Mouse (Mus musculus) G1E-ER4 (cell line): ENCODE data around the gene Pcsk1n. TPM values are rescaled to one million over a fixed set of nuclear protein-coding genes. Genes with fewer than 3 reads are reported as not detected.
"Not testable (repeated sequence)": the region's sequence is repeated elsewhere in the genome, so short reads cannot be mapped to it uniquely, and the experiment has no call there.

Source experiments
- GATA1 ChIP-seq: IDR thresholded peaks from one replicate; pipeline ENCODE4 v1.8.0; 2012; ENCODE audit warnings: low read length, inconsistent platforms
- polyA plus RNA-seq: library from polyadenylated mRNA; stranded (reverse); fragments of >175 nt; gene quantifications from 2 replicates; pipeline ENCODE4 v1.2.3, GENCODE M21; 2012

Gene Pcsk1n
- polyA plus RNA-seq: not detected in 2 replicates

DNA sequence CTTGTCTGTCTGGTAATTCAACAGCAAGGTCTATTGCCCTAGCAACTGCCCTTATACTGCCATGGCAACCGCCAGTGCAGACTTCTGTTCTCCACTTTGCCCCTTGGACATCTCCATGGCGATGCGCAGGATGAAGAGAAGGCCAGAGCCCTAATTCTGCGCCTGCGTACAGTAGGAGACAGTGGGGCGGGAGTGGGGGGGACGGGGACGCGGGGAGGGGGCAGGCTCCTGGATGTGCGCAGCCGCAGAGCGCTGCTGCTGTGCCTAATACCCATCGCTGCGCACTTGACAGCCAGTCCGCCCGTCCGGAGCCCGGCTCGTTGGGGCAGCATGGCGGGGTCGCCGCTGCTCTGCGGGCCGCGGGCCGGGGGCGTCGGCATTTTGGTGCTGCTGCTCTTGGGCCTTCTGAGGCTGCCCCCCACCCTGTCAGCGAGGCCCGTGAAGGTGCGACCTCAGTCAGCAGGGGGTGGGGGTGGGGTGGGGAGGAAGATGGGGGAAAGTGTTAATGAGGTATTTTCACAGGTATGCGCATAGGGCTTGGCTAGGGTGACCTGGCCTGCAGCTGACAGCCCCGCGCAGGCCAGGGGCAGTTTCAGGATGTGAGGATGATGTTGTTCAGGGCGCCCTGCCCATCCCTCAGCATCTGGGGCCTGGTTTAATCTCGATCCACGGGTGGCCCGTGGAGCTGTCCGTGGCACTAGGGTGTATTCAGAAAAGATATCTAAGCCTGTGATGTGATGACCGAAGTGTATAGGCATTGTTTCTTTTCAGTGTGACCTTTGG is at the start of gene Pcsk1n:
Gene Pcsk1n (plus strand): TSS at position 222 of the 783 bp plus-strand sequence.
- TF ChIP-seq GATA1: no peak

- TF ChIP-seq GATA1: no peak
Observed at GRCm38 (mm10) chrX:7869826-7870225, 49.8 kb upstream of the Pcsk1n start.

- no peak for TF ChIP-seq GATA1
Observed at GRCm38 (mm10) chrX:7878007-7878419, 41.6 kb upstream of the Pcsk1n start, which contains the start of gene Pim2. Gene Pim2 (plus strand): TSS chrX:7878262.

DNA sequence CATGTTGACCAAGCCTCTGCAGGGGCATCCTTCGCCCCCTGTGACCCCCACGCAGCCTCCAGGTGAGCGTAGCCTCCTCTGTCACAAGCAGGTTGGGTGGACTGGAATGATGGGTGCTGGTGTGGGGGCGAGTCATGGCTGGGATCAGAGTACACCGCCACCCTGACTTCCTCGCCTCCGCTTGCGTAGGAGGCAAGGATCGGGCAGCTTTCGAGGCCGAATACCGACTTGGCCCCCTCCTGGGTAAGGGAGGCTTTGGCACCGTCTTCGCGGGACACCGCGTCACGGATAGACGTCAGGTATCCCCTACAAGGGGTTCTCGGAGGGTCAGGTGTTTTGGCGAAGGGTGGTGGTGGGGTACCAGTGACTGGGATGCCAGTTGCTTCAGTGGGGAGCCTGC is 41.1 kb upstream of the Pcsk1n start:
- no peak for TF ChIP-seq GATA1

DNA sequence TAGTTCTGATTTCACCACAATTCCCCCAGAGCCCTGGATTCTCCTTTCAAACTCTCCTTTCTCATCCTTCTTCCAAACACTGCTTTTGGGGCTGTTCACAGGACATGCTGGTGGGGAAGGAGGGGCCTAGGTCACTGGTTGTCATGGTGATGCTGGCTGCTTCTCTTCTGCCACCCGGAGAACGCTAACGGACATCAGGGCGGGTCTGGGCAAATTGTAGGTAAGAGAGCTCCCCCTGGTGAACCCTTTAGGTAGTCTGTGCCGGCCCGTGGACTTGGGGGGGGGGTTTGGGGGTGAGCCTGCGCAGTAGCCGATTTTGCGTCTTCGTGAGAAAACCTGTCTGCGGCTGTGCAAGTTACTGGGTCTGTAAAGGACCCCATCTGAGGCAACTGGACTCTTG is 39.8 kb upstream of the Pcsk1n start:
- TF ChIP-seq GATA1: no peak

DNA sequence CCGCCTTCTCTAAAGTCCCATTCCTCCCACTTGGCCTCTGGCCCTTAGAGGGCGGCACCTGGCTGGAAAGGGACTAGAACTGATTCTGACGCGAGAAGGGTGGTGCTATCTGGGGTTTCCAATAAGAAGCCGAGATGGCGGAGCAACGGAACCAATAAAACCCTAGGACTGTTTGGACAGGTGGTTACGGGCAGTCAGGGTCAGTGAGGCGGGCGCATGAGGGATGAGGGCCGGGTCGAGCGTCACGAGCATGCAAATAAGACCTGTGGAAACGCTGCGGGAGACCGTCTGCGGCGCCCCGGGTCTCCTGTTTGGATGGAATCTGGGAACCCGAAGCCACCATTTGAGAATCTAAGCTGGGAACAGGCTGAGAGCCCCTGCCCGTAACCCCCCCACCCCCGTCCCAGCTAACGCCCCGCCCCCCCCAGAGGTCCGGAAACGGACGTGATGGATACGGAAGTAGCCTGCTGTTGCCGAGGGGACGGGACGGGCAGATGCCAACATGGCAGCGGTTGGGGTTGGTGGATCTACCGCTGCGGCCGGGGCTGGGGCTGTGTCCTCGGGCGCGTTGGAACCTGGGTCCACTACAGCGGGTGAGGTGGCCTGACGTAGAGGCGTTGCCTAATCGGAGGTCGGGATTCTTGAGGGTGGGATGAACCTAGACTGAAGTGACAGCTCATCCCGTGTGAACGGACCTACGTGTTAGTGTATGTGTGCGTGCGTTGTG is 35.6 kb upstream of the Pcsk1n start, which contains the start of gene Slc35a2:
Gene Slc35a2 (plus strand): TSS at position 188 of the 727 bp plus-strand sequence.
- TF ChIP-seq GATA1: no peak

GRCm38 (mm10) chrX:7898211-7898610 is 21.4 kb upstream of the Pcsk1n start:
- TF ChIP-seq GATA1: no peak

GRCm38 (mm10) chrX:7898880-7899874 is 20.4 kb upstream of the Pcsk1n start, which contains the start of the genes Pqbp1 and Timm17b:
Gene Pqbp1 (minus strand): TSS chrX:7899269.
Gene Timm17b (plus strand): TSS chrX:7899357.
- TF ChIP-seq GATA1: no peak

- no peak for TF ChIP-seq GATA1
Observed at GRCm38 (mm10) chrX:7904441-7904840, 15.2 kb upstream of the Pcsk1n start.

GRCm38 (mm10) chrX:7907735-7908134 is 11.9 kb upstream of the Pcsk1n start, which contains the start of gene Gm10491:
Gene Gm10491 (minus strand): TSS chrX:7907835.
- TF ChIP-seq GATA1: no peak

DNA sequence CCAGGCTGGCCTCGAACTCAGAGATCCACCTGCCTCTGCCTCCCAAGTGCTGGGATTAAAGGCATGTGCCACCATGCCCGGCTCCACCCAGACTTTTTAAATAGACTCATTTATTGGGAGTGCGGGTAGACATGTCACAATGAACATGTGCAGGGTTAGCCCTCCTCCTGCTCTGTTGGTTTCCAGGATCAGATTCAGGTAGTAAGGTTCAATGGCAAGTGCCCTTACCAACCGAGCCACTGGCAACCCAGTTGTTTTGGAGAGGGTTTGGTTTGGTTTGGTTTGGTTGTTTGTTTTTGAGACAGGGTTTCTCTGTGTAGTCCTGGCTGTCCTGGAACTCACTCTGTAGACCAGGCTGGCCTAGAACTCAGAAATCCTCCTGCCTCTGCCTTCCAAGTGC is 10.4 kb upstream of the Pcsk1n start, which contains the start of gene Gm10490:
Gene Gm10490 (plus strand): TSS at position 301 of the 400 bp plus-strand sequence.
- not testable (repeated sequence) for TF ChIP-seq GATA1

- TF ChIP-seq GATA1: no peak
Observed at GRCm38 (mm10) chrX:7910473-7910872, 9.1 kb upstream of the Pcsk1n start.

DNA sequence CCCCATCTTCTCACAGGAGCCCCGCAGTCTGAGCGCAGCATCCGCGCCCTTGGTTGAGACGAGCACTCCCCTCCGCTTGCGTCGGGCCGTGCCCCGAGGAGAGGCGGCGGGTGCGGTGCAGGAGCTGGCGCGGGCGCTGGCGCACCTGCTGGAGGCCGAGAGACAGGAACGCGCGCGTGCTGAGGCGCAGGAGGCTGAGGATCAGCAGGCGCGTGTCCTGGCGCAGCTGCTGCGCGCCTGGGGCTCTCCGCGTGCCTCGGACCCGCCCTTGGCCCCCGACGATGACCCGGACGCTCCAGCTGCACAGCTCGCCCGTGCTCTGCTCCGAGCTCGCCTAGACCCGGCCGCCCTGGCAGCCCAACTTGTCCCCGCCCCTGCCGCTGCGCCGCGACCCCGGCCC is 2.4 kb downstream of the Pcsk1n start:
- no peak for TF ChIP-seq GATA1

DNA sequence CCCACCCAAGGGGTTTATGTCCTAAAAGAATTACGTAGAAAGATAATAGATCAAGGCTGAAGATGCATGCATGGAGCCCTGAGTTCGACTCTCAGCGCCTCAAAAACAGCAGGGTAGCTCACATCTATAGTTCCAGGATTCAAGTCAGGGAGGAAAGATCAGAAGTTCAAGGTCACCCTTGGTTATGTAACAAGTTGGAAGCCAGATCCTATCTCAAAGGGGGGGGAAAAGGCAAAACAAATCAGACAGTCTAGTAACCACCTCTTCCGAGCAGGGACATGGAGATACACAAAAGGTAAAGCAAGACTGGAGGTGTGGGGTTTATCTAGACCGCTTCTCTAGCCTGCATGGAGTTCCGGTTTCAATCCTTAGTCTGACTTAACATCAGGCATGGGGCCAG is 6.6 kb downstream of the Pcsk1n start:
- TF ChIP-seq GATA1: no peak

DNA sequence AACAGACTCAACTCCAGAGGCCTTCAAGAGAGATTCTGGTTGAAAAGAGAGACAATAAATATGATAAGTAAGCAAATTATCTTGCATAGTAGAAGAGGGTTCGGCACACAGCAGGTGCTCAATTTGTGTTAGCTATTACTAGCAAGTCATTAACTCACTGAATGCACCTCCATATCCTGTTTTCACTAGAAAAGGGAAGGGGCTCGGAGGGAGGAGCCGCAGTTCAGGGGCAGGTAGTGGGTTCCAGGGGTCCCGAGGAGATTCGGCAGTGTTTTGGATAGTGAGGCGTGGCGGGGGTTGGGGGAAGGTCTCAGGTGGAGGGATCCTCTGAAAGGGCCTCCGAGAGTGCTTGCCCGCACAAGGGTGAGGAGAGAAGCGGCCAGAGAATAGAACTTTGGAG is 7.5 kb downstream of the Pcsk1n start:
- no peak for TF ChIP-seq GATA1
